Mouse (Mus musculus) MEL (cell line): ENCODE measurements around the gene Ifit3b.

ENCODE experiments used
- EP300 ChIP-seq, 2 experiments: IDR thresholded peaks; 2 replicates each; pipeline ENCODE4 v1.6.1; 2011; ENCODE audit warnings: improper control_type of control experiment in 2 of 2, low read length in 2 of 2, low read depth in 1 of 2, mild to moderate bottlenecking in 1 of 2
- MYC ChIP-seq: IDR thresholded peaks from 2 replicates; pipeline ENCODE4 v1.6.1; 2011; ENCODE audit warnings: low read depth, mild to moderate bottlenecking, low read length, improper control_type of control experiment, moderate library complexity

GRCm38 (mm10) chr19:34566178-34566784 lies 41.5 kb upstream of the Ifit3b start:
- TF ChIP-seq MYC = no peak
- TF ChIP-seq EP300 (IDR thresholded peaks at IDR 0.05; ENCODE audit: low read depth in 1 of 2, low read length in 2 of 2) = no peak
